Comparison of ENCODE assay signal across 9 mouse cellular contexts in genomic region chr13:23464841-23465366, GRCm38 (mm10). TPM values are rescaled to one million over a fixed set of nuclear protein-coding genes. Genes with fewer than 3 reads are reported as not detected.
DNase-seq lines count a peak whose midpoint lies in the region; ATAC-seq lines count a peak whose summit lies in the region.
"Had no signal": no experiment of that assay in that cellular context is flagged by ENCODE, and none has a peak within 500 bp of the region (broad histone marks: within the 10 kb centered on the region; RNA-seq: fewer than 3 reads in every experiment).

No protein-coding gene starts in this region.

- DNase-seq in heart, postnatal 4 days = no peak
- peak; percentile 45 for DNase-seq in hindbrain, embryonic 10.5 days (ENCODE audit: low spot score)
- DNase-seq in midbrain, embryonic 10.5 days (ENCODE audit: low spot score) = peak; percentile 45
- no peak for DNase-seq in adrenal gland, adult 18-20 months (ENCODE audit: low spot score in 2 of 2)
- no peak for DNase-seq in left cerebral cortex, postnatal 14 days (ENCODE audit: low spot score in 2 of 2)
- DNase-seq in cerebellum, adult 9-10 months = no peak

- H3K27ac ChIP-seq in heart, embryonic 11.5 days (ENCODE audit: low read depth, low read length) = no peak overlapping the region
- no peak overlapping the region for H3K27ac ChIP-seq in brown adipose tissue, adult 24 weeks (replicated peaks; ENCODE audit: low read depth, low read length)
- no peak overlapping the region for H3K27ac ChIP-seq in hindbrain, embryonic 10.5 days
- H3K27ac ChIP-seq in midbrain, embryonic 10.5 days (replicated peaks) = 0 out of 2 replicates have a peak overlapping the region, but pooled peaks have one; percentile 47

- H3K4me1 ChIP-seq in heart, embryonic 11.5 days (ENCODE audit: control insufficient read depth, insufficient read depth, low read length) = peaks cover 9% of the 10 kb centered on the region
- H3K4me1 ChIP-seq in brown adipose tissue, adult 24 weeks (ENCODE audit: control insufficient read depth, insufficient read depth, insufficient read length, low read length) = peaks cover 8% of the 10 kb centered on the region; the same call in 1 of the 2 replicates
- peaks cover 29% of the 10 kb centered on the region for H3K4me1 ChIP-seq in hindbrain, embryonic 10.5 days (replicated peaks)
- H3K4me1 ChIP-seq in midbrain, embryonic 10.5 days = peaks cover 27% of the 10 kb centered on the region

- H3K4me2 ChIP-seq in heart, embryonic 11.5 days = peak overlapping the region; percentile 94

- H3K4me3 ChIP-seq in heart, embryonic 11.5 days (ENCODE audit: low read depth, low read length) = peak overlapping the region; percentile 64
- H3K4me3 ChIP-seq in brown adipose tissue, adult 24 weeks (ENCODE audit: insufficient read depth, low read depth, low read length) = peak overlapping the region; percentile 58
- H3K4me3 ChIP-seq in hindbrain, embryonic 10.5 days = peak overlapping the region; percentile 66
- peak overlapping the region; percentile 66 for H3K4me3 ChIP-seq in midbrain, embryonic 10.5 days

- intact Hi-C loops in left cerebral cortex, postnatal 14 days (cut with DNase I) = loop anchor here (2.0 kb wide), 1 partner anchor 36 kb away; no protein-coding TSS in a partner anchor

- H3K27me3 ChIP-seq in heart, embryonic 11.5 days (ENCODE audit: control insufficient read depth, insufficient read depth, low read length) = no peaks in the 10 kb centered on the region
- H3K27me3 ChIP-seq in hindbrain, embryonic 10.5 days (ENCODE audit: insufficient read depth, poor library complexity, severe bottlenecking) = peaks cover 33% of the 10 kb centered on the region; the same call in 1 of the 2 replicates
- peaks cover 22% of the 10 kb centered on the region for H3K27me3 ChIP-seq in midbrain, embryonic 10.5 days (ENCODE audit: low read depth, poor library complexity, severe bottlenecking)
- H3K27me3 ChIP-seq: Patski had no signal

- ATAC-seq in heart, embryonic 11.5 days (replicated peaks; ENCODE audit: insufficient number of reproducible peaks, low FRiP score, low TSS enrichment) = no peak

- H3K9me3 ChIP-seq in heart, embryonic 11.5 days (replicated peaks; ENCODE audit: control insufficient read depth, low read length) = no peaks in the 10 kb centered on the region
- no peaks in the 10 kb centered on the region for H3K9me3 ChIP-seq in hindbrain, embryonic 10.5 days
- no peaks in the 10 kb centered on the region for H3K9me3 ChIP-seq in midbrain, embryonic 10.5 days (replicated peaks)

- H3K36me3 ChIP-seq in heart, embryonic 11.5 days (ENCODE audit: control insufficient read depth, insufficient read depth, low read length) = no peaks in the 10 kb centered on the region
- no peaks in the 10 kb centered on the region for H3K36me3 ChIP-seq in hindbrain, embryonic 10.5 days
- H3K36me3 ChIP-seq in midbrain, embryonic 10.5 days = no peaks in the 10 kb centered on the region

- WGBS in heart, embryonic 11.5 days (ENCODE audit: insufficient replicate concordance) = under 1% methylated on average over 11 of the region's 11 CpGs
- under 1% methylated on average over 11 of the region's 11 CpGs for WGBS in hindbrain, embryonic 10.5 days
- WGBS in midbrain, embryonic 10.5 days = 1% methylated on average over 11 of the region's 11 CpGs

- H3K9ac ChIP-seq in heart, embryonic 11.5 days (ENCODE audit: low read depth, low read length) = peak overlapping the region; percentile 70

RNA-seq across cellular contexts. Expression of gene Btn1a1, which starts 0.8 kb away (rescaled TPM):
- polyA plus RNA-seq in heart, embryonic 11.5 days (2014; fragmentation: Nextera tagmentation; extraction: Ambion mirVana) = 0.97 and 1.7 TPM in 2 replicates
- under 1 TPM; 0.11 to 0.24 TPM for total RNA-seq in heart, postnatal 4 days (2021)
- polyA plus RNA-seq in brown adipose tissue, adult 24 weeks (2012; ENCODE audit: insufficient read depth, insufficient read length, missing spikeins) = not detected in 2 replicates
- polyA plus RNA-seq in hindbrain, embryonic 10.5 days (2016; fragmentation: Nextera tagmentation; extraction: Ambion mirVana) = 0.04 TPM in 1 of 2 replicates, not detected in the other
- 0.04 and 0.06 TPM in 2 replicates for polyA plus RNA-seq in midbrain, embryonic 10.5 days (2016; fragmentation: Nextera tagmentation; extraction: Ambion mirVana)
- under 1 TPM in 1 of 2 experiments, not detected in 1; 0.10 TPM for total RNA-seq in adrenal gland, adult 18-20 months (2021)
- not detected for total RNA-seq in left cerebral cortex, postnatal 14 days (2021)

RNA-seq across cellular contexts. Expression of gene Btn2a2, which starts 23.8 kb away (rescaled TPM):
- polyA plus RNA-seq in heart, embryonic 11.5 days (2014; fragmentation: Nextera tagmentation; extraction: Ambion mirVana) = 0.59 and 0.80 TPM in 2 replicates
- not detected for total RNA-seq in heart, postnatal 4 days (2021)
- polyA plus RNA-seq in brown adipose tissue, adult 24 weeks (2012; ENCODE audit: insufficient read depth, insufficient read length, missing spikeins) = not detected in 2 replicates
- polyA plus RNA-seq in hindbrain, embryonic 10.5 days (2016; fragmentation: Nextera tagmentation; extraction: Ambion mirVana) = 0.29 and 0.35 TPM in 2 replicates
- 0.26 and 0.38 TPM in 2 replicates for polyA plus RNA-seq in midbrain, embryonic 10.5 days (2016; fragmentation: Nextera tagmentation; extraction: Ambion mirVana)
- not detected for total RNA-seq in adrenal gland, adult 18-20 months (2021)
- 1 to 10 TPM in 1 of 2 experiments, under 1 TPM in 1; 0.82 to 1.3 TPM for total RNA-seq in left cerebral cortex, postnatal 14 days (2021)

RNA-seq across cellular contexts. Expression of gene Abt1, which starts 41.2 kb away (rescaled TPM):
- 8.9 and 9.8 TPM in 2 replicates for polyA plus RNA-seq in heart, embryonic 11.5 days (2014; fragmentation: Nextera tagmentation; extraction: Ambion mirVana)
- 1 to 10 TPM; 5.0 to 5.6 TPM for total RNA-seq in heart, postnatal 4 days (2021)
- polyA plus RNA-seq in brown adipose tissue, adult 24 weeks (2012; ENCODE audit: insufficient read depth, insufficient read length, missing spikeins) = 4.4 and 5.0 TPM in 2 replicates
- polyA plus RNA-seq in hindbrain, embryonic 10.5 days (2016; fragmentation: Nextera tagmentation; extraction: Ambion mirVana) = 13.4 and 14.5 TPM in 2 replicates
- polyA plus RNA-seq in midbrain, embryonic 10.5 days (2016; fragmentation: Nextera tagmentation; extraction: Ambion mirVana) = 14.3 and 14.7 TPM in 2 replicates
- total RNA-seq in adrenal gland, adult 18-20 months (2021) = 1 to 10 TPM; 7.9 to 8.4 TPM
- 1 to 10 TPM; 6.9 to 7.1 TPM for total RNA-seq in left cerebral cortex, postnatal 14 days (2021)

Comparison
In these comparisons a context has a peak if more than half of its experiments do, and no peak if none do; other contexts are left out.
1. DNase-seq: peak in hindbrain, embryonic 10.5 days (single experiment) and midbrain, embryonic 10.5 days (single experiment); none in heart, postnatal 4 days (single experiment), adrenal gland, adult 18-20 months (0 of 2), left cerebral cortex, postnatal 14 days (0 of 2) and cerebellum, adult 9-10 months (single experiment).
2. Peak in every context shown above with its lines, with median percentiles within 50 percentile points of each other: H3K4me3 ChIP-seq.